Mouse (Mus musculus) urinary bladder, postnatal 4 days (tissue): ENCODE results near the gene Slc28a1.
A peak's percentile ranks its signal among the peaks of the same experiment; 100 is the strongest.

Experiments
- DNase-seq, 2 experiments: peaks; one replicate each; pipeline ENCODE4 v3.0.0; 2021 to 2022; ENCODE audit warnings: low spot score in 2 of 2

The Slc28a1 gene

DNA sequence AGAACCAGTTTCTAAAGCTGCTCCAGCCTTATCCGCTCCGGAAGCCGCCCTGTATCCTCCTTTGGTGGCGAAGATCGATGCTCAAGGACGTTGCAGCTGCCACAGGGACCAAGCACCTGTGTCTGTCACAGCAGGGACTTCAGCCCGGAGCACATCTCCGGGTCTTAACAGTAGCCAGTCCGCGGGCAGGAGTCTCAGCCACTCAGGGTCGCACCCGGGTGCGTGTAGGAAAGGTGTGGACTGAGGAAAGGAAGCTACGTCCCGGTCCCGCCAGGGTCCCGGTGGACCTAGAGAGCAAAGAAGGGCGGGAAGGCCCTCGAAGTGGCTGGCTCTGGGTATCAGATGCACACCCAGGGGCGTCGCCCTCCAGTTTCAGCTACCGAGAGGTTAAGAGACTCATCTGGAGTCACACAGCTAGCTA is 97.7 kb downstream of the Slc28a1 start:
- peak in 1 of 2 experiments; percentile 28 for DNase-seq

DNA sequence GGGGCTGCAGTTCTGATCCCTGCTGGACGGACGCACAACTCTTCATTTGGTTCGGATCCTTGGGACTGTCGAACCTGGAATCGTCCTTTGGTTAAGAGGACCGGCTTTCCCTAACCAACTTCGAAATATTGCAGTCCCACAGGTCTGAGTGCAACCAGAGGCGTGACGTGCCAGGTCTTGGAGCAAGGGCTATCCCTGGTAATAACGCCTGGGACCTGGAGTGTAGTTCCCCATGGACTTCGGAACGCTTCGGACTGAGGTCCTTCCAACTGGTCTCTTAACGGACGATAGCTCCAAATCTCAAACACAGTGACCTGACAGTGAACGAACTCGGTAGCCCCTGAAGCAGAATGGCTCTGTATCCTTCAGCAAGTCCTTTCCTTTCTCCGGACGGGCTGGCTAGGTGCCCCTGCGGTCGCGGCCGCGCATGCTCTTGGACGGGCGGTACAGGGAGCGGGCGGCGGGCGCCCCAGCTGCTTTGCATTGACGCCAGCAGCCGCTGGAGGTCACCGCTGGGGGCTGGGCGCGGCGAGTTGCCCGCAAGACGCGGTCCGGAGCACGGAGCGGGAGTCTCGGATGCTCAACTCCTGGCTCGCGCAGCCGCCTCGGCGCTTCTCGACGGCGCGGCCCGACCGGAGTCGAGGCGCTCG is 98.2 kb downstream of the Slc28a1 start:
- DNase-seq: peak; percentile 91

DNA sequence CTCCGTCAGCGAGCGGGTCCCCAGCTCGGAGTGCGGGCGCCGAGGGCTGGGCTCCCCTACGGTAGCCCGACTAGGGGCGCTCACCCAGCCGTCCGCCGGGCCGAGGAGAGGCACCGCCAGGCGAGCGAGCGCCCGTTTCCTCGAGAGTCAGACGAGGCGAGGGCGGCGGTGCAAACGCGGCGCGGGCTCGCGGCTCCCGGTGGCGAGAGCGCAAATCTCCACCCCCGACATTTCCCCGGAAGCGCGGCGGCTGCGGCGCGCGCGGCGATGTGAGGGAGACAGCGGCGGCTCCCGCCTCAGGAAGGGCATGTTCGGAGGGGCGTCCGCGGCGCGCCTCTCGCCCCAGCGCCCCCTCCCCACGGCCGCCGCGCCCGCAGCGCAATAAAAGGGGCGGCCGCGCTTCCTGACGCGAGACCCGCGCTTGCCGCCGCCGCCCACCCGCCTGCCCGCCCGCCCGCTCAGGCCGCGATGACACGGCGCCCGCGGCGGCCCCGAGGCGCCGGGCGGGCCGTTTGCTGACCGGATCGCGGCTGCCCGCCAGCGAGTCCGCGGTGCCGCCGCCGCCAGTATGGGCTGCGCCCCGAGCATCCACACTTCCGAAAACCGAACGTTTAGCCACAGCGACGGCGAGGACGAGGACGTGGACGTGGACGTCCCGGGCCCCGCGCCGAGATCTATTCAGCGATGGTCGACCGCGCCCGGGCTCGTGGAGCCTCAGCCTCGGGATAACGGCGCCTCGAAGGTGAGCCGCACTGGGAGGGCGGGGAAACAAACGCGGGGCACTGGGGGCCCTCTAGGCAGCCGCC is 99.0 kb downstream of the Slc28a1 start, which contains the start of gene Pde8a:
Gene Pde8a, plus strand, starts transcription at position 250 of the 806 bp plus-strand sequence.
- DNase-seq: no peak

DNA sequence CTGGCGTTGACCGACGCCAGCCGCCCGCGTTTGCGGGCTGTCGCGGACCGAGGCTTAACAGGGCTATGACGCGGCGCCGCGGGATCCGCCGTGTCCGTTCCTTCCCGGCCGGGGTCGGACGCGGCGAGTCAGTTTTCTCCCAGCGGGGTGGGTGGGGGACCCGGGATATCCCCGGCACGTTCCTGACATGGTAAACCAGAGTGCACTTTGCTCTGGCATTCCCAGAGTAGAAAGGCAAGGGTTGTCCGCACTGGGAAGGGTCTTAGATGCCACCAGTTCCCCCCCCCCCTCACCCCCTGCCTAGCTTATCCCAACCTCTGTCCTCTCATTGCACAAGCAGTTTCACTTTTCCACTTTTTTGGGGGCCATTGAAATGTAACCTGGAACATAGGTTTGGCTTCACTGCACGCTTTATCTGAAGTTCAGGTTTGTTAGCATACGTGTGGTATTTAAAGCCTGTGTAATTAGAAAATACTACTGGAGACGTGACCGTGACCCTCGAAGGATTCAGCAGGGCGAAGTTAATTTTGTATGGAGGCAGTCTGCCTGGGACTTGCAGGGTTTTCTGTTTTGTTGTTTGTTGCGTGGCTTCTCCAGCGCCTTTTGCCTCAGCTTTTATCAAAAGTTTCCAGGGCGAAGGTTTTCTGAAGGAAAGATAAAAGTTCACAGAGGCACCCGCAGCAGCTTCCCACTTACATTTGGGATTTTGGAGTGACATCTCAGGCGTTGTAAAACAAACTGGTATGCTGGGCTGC is 99.7 kb downstream of the Slc28a1 start:
- no peak for DNase-seq

DNA sequence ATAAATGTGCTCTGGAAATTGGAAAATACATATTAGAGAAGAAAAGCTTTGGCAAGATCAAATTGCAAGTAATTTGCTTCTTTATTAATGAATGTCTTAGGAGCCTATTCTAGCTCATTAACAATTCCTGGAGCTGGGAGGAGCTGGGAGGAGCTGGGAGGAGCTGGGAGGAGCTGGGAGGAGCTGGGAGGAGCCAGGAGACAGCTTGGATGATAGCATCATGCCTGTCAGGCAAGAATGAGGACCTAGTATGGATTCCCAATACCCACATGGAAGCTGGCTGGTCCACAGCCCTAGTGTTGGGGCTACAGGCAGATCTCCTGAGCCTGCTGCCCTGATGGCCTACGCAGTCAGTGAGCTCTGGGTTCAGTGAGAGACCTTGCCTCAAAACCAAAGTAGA is 101.4 kb downstream of the Slc28a1 start:
- DNase-seq: no peak

DNA sequence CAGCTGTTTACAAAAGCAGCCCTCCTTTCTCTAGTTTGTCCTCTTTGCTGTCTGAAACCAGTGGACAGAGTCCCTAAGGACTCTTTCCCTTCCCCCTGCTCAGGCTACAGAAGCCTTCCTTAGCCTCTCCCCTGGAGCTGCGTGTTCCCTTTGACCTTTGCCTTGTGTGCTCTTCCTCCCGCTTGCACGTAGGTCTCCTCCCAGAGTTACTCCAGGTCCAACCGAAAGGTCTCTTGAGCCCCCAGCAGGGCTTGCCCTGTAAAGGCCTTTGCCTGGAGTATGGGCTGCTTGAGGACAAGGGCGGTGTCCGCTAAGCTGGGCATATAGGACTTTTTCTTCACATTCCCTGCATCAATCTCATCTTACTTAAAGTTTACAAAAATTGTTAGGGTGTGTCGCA is 104.7 kb downstream of the Slc28a1 start:
- DNase-seq: no peak
